Mouse (Mus musculus) MEL (cell line): ENCODE results near the gene Slit1. TPM values are rescaled to one million over a fixed set of nuclear protein-coding genes. Genes with fewer than 3 reads are reported as not detected.

ENCODE experiments used
- DNase-seq: peaks from one replicate; pipeline ENCODE4 v3.0.0; 2011; ENCODE audit warnings: low read depth, low spot score
- H3K27ac ChIP-seq: 2 replicates; pipeline ENCODE4 v1.5.1; 2012; ENCODE audit warnings: low read depth, mild to moderate bottlenecking, control low read depth, low read length, moderate library complexity; ENCODE audit not compliant: control insufficient read depth
- H3K27me3 ChIP-seq, 2 experiments: fragments of 150-350 bp in 1 of 2; sonication (generic) in 1 of 2; 2 replicates each; pipeline ENCODE4 v1.6.1; 2012; ENCODE audit warnings: low read length in 2 of 2, mild to moderate bottlenecking in 2 of 2, improper control_type of control experiment in 1 of 2, moderate library complexity in 1 of 2; ENCODE audit not compliant: insufficient read depth in 2 of 2, control insufficient read depth in 1 of 2
- H3K36me3 ChIP-seq, 2 experiments: 2 replicates each; pipeline ENCODE4 v1.6.1; 2012 to 2014; ENCODE audit warnings: low read length in 2 of 2, improper control_type of control experiment in 1 of 2, inconsistent platforms in 1 of 2, mild to moderate bottlenecking in 1 of 2; ENCODE audit not compliant: insufficient read depth in 2 of 2, control insufficient read depth in 1 of 2
- H3K4me1 ChIP-seq, 2 experiments: fragments of 150-350 bp in 1 of 2; sonication (generic) in 1 of 2; 2 replicates each; pipeline ENCODE4 v1.6.1; 2012; ENCODE audit warnings: low read length in 2 of 2, improper control_type of control experiment in 1 of 2, mild to moderate bottlenecking in 1 of 2; ENCODE audit not compliant: insufficient read depth in 2 of 2, control insufficient read depth in 1 of 2
- H3K4me3 ChIP-seq, 2 experiments: fragments of 150-350 bp in 1 of 2; sonication (generic) in 1 of 2; 2 replicates each; pipeline ENCODE4 v1.5.1; 2012; ENCODE audit warnings: low read depth in 2 of 2, low read length in 2 of 2, mild to moderate bottlenecking in 2 of 2, moderate library complexity in 2 of 2, control low read depth in 1 of 2, improper control_type of control experiment in 1 of 2; ENCODE audit not compliant: control insufficient read depth in 1 of 2, insufficient read depth in 1 of 2
- H3K79me2 ChIP-seq: 2 replicates; pipeline ENCODE4 v1.6.1; 2012; ENCODE audit warnings: mild to moderate bottlenecking, low read length, moderate library complexity; ENCODE audit not compliant: control insufficient read depth, poor library complexity, insufficient read depth
- H3K9ac ChIP-seq: 2 replicates; pipeline ENCODE4 v1.6.1; 2012; ENCODE audit warnings: low read depth, mild to moderate bottlenecking, control low read depth, low read length, moderate library complexity; ENCODE audit not compliant: control insufficient read depth, poor library complexity, severe bottlenecking
- H3K9me3 ChIP-seq: fragments of 150-350 bp; sonication (generic); replicated peaks from 2 replicates; pipeline ENCODE4 v1.6.1; 2012; ENCODE audit warnings: mild to moderate bottlenecking, low read length, improper control_type of control experiment, moderate library complexity; ENCODE audit not compliant: insufficient read depth
- BHLHE40 ChIP-seq: IDR thresholded peaks from 2 replicates; pipeline ENCODE4 v1.6.1; 2012; ENCODE audit warnings: low read depth, mild to moderate bottlenecking, inconsistent platforms, low read length, improper control_type of control experiment, borderline replicate concordance
- CHD1 ChIP-seq: IDR thresholded peaks from 2 replicates; pipeline ENCODE4 v1.6.1; 2012; ENCODE audit warnings: low read depth, mild to moderate bottlenecking, inconsistent platforms, low read length, improper control_type of control experiment
- CHD2 ChIP-seq: IDR thresholded peaks from 2 replicates; pipeline ENCODE4 v1.6.1; 2011; ENCODE audit warnings: low read length, improper control_type of control experiment
- CTCF ChIP-seq, 3 experiments: IDR thresholded peaks in 2 of 3; conservative IDR thresholded peaks in 1 of 3; 2 replicates each; pipeline ENCODE4 v1.5.1; 2011 to 2012; ENCODE audit warnings: low read length in 3 of 3, low read depth in 2 of 3, mild to moderate bottlenecking in 2 of 3, improper control_type of control experiment in 1 of 3, inconsistent platforms in 1 of 3, mixed read lengths in 1 of 3, moderate library complexity in 1 of 3; ENCODE audit not compliant: control insufficient read depth in 1 of 3, insufficient read depth in 1 of 3, poor library complexity in 1 of 3, severe bottlenecking in 1 of 3
- ELF1 ChIP-seq: IDR thresholded peaks from 2 replicates; pipeline ENCODE4 v1.6.1; 2014; ENCODE audit warnings: low read depth, mild to moderate bottlenecking, inconsistent platforms, low read length, improper control_type of control experiment, moderate library complexity
- ETS1 ChIP-seq: IDR thresholded peaks from 2 replicates; pipeline ENCODE4 v1.6.1; 2012; ENCODE audit warnings: low read depth, mild to moderate bottlenecking, inconsistent platforms, low read length, improper control_type of control experiment, moderate library complexity
- GABPA ChIP-seq: IDR thresholded peaks from 2 replicates; pipeline ENCODE4 v1.6.1; 2012; ENCODE audit warnings: low read depth, mild to moderate bottlenecking, inconsistent platforms, low read length, improper control_type of control experiment, moderate library complexity
- GATA1 ChIP-seq: IDR thresholded peaks from 2 replicates; pipeline ENCODE4 v1.6.1; 2011; ENCODE audit warnings: low read depth, low read length, improper control_type of control experiment
- KAT2A ChIP-seq: conservative IDR thresholded peaks from 2 replicates; pipeline ENCODE4 v1.6.1; 2012; ENCODE audit warnings: low read depth, low read length, improper control_type of control experiment, inconsistent platforms
- MAFK ChIP-seq: IDR thresholded peaks from 2 replicates; pipeline ENCODE4 v1.6.1; 2011; ENCODE audit warnings: low read depth, mild to moderate bottlenecking, low read length, improper control_type of control experiment, borderline replicate concordance
- MYC ChIP-seq: IDR thresholded peaks from 2 replicates; pipeline ENCODE4 v1.6.1; 2011; ENCODE audit warnings: low read depth, mild to moderate bottlenecking, low read length, improper control_type of control experiment, moderate library complexity
- POLR2A ChIP-seq, 2 experiments: IDR thresholded peaks; 2 replicates each; pipeline ENCODE4 v1.6.1; 2011 to 2012; ENCODE audit warnings: low read length in 2 of 2, mild to moderate bottlenecking in 2 of 2, control low read depth in 1 of 2, improper control_type of control experiment in 1 of 2, low read depth in 1 of 2, moderate library complexity in 1 of 2; ENCODE audit not compliant: control insufficient read depth in 1 of 2, insufficient read depth in 1 of 2, poor library complexity in 1 of 2
- POLR2AphosphoS2 ChIP-seq: IDR thresholded peaks from 2 replicates; pipeline ENCODE4 v1.6.1; 2011; ENCODE audit warnings: low read length, improper control_type of control experiment
- POLR2AphosphoS5 ChIP-seq: IDR thresholded peaks from 2 replicates; pipeline ENCODE4 v1.6.1; 2012; ENCODE audit warnings: low read depth, borderline replicate concordance, mild to moderate bottlenecking, inconsistent platforms, low read length, moderate library complexity, mixed read lengths
- RAD21 ChIP-seq: IDR thresholded peaks from 2 replicates; pipeline ENCODE4 v1.6.1; 2011; ENCODE audit warnings: mild to moderate bottlenecking, low read depth, low read length, improper control_type of control experiment
- RCOR1 ChIP-seq: IDR thresholded peaks from 2 replicates; pipeline ENCODE4 v1.6.1; 2012; ENCODE audit warnings: low read depth, mild to moderate bottlenecking, inconsistent platforms, low read length, improper control_type of control experiment
- SIN3A ChIP-seq: IDR thresholded peaks from 2 replicates; pipeline ENCODE4 v1.6.1; 2012; ENCODE audit warnings: low read length, improper control_type of control experiment, inconsistent platforms
- SMC3 ChIP-seq: IDR thresholded peaks from 2 replicates; pipeline ENCODE4 v1.6.1; 2011; ENCODE audit warnings: low read depth, low read length, improper control_type of control experiment
- TBP ChIP-seq: IDR thresholded peaks from 2 replicates; pipeline ENCODE4 v1.8.0; 2011; ENCODE audit warnings: low read depth, low read length, improper control_type of control experiment
- TCF12 ChIP-seq: IDR thresholded peaks from 2 replicates; pipeline ENCODE4 v1.6.1; 2014; ENCODE audit warnings: low read depth, mild to moderate bottlenecking, inconsistent platforms, low read length, improper control_type of control experiment, moderate library complexity
- USF1 ChIP-seq: IDR thresholded peaks from 2 replicates; pipeline ENCODE4 v1.6.1; 2014; ENCODE audit warnings: low read depth, mild to moderate bottlenecking, inconsistent platforms, low read length, improper control_type of control experiment, moderate library complexity
- USF2 ChIP-seq, 2 experiments: IDR thresholded peaks; 2 replicates each; pipeline ENCODE4 v1.6.1; 2011 to 2012; ENCODE audit warnings: improper control_type of control experiment in 2 of 2, low read length in 2 of 2, borderline replicate concordance in 1 of 2, inconsistent platforms in 1 of 2, low read depth in 1 of 2, mild to moderate bottlenecking in 1 of 2; ENCODE audit not compliant: insufficient read depth in 1 of 2
- ZNF384 ChIP-seq: IDR thresholded peaks from 2 replicates; pipeline ENCODE4 v1.6.1; 2012; ENCODE audit warnings: low read depth, mild to moderate bottlenecking, inconsistent platforms, low read length, improper control_type of control experiment
- polyA plus RNA-seq, 2 experiments: library from polyadenylated mRNA; stranded (reverse) in 1 of 2; unstranded in 1 of 2; fragments of >175 nt in 1 of 2; fragments of >200 nt in 1 of 2; gene quantifications; 2 replicates each; pipeline versions ENCODE4 v1.2.1 to v1.2.4; 2012; ENCODE audit warnings: low replicate concordance in 2 of 2, low read depth in 1 of 2; ENCODE audit not compliant: insufficient read length in 2 of 2, insufficient read depth in 1 of 2, missing spikeins in 1 of 2
- total RNA-seq: library from RNA; depleted of rRNA; stranded (reverse); fragments of 300-350 nt; gene quantifications from 2 replicates; pipeline ENCODE4 v1.2.3, GENCODE M21; 2012

The Slit1 gene
- total and polyA plus RNA-seq, 3 experiments: 0.04 TPM; not detected in 1

DNA sequence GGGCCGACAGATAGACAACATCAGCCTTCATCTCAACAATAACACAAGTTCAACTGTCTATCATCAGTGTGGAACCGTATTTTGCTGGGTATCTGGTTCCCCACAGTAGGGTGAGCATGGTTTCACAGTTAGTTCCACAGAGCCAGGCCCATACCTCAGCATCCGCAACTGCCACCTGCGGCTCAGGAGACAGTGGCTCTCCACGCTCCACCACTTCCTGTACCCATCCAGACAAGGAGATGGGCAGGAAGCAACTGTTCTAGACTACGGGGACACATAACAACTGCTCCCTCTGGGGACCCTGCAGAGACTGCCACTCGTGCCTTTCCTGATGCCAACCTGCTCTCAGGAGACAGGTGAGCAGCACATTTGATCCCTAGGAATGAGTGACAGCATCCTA lies 25.2 kb upstream of the Slit1 start:
- no peaks in the 10 kb centered on the region for H3K4me1 ChIP-seq
- TF ChIP-seq SMC3 (no peak), MAFK (no peak), USF1 (no peak), ETS1 (no peak), GATA1 (no peak), CHD1 (no peak), CTCF (IDR thresholded peaks at IDR 0.05 in 2 of 3, conservative IDR thresholded peaks at IDR 0.05 in 1 of 3; ENCODE audit: control insufficient read depth in 1 of 3, insufficient read depth in 1 of 3, low read depth in 2 of 3, low read length in 3 of 3, poor library complexity in 1 of 3, severe bottlenecking in 1 of 3) (no peak), SIN3A (no peak), ELF1 (no peak), USF2 (IDR thresholded peaks at IDR 0.05; ENCODE audit: borderline replicate concordance in 1 of 2, insufficient read depth in 1 of 2, low read depth in 1 of 2, low read length in 2 of 2) (no peak), POLR2AphosphoS5 (no peak)
- H3K9me3 ChIP-seq: no peaks in the 10 kb centered on the region
- no peak overlapping the region for H3K9ac ChIP-seq
- no peaks in the 10 kb centered on the region for H3K79me2 ChIP-seq
- H3K27ac ChIP-seq: no peak overlapping the region
- DNase-seq: no peak
- H3K27me3 ChIP-seq: no peaks in the 10 kb centered on the region
- no peak overlapping the region for H3K4me3 ChIP-seq
- H3K36me3 ChIP-seq: peaks cover 0 to 11% of the 10 kb centered on the region in 2 experiments; a peak in 2 of 4 replicates

DNA sequence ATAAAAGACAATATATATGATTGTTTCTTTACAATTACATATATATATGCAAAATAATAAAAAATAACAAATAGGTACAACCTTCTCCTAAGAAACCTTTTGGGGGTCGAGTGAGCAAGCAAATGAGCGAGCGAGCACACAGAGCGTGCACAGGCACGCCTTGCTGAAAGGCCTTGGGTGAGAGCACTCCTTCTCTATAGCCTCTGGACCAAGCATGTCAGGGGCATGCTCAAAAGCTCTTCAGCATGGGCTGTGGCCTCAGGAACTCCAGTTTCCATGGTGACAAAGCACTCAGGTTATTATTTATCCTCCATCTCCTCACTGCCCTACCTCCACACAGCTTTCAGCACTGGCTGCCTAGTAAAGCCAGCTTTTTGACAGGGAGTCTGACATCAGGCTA lies 23.2 kb upstream of the Slit1 start:
- peaks cover 0 to 4% of the 10 kb centered on the region in 2 experiments; a peak in 2 of 4 replicates for H3K36me3 ChIP-seq
- TF ChIP-seq POLR2AphosphoS5 (no peak), TBP (no peak), TCF12 (no peak), RCOR1 (no peak), CHD2 (no peak), POLR2A (IDR thresholded peaks at IDR 0.05; ENCODE audit: control insufficient read depth in 1 of 2, insufficient read depth in 1 of 2, low read depth in 1 of 2, low read length in 2 of 2, poor library complexity in 1 of 2) (no peak), USF1 (no peak), BHLHE40 (no peak), KAT2A (no peak), ETS1 (no peak), ZNF384 (no peak), SIN3A (no peak), RAD21 (no peak), POLR2AphosphoS2 (no peak), MYC (no peak), ELF1 (no peak), GABPA (no peak)

More for the DNA sequence above, 23.2 kb upstream of the Slit1 start:
- Histone ChIP-seq H3K9me3 (no peaks in the 10 kb centered on the region), H3K27me3 (no peaks in the 10 kb centered on the region), H3K27ac (no peak overlapping the region), H3K79me2 (no peaks in the 10 kb centered on the region), H3K9ac (no peak overlapping the region), H3K4me1 (no peaks in the 10 kb centered on the region), H3K4me3 (no peak overlapping the region)
- no peak for DNase-seq
